Mouse (Mus musculus) E14TG2a.4 (cell line): Measurements from ENCODE around the gene Tbx21.

Source experiments
- CTCF ChIP-seq: conservative IDR thresholded peaks from 2 replicates; pipeline ENCODE4 v1.5.1; 2014; ENCODE audit warnings: low read length
- POU5F1 ChIP-seq: IDR thresholded peaks from 2 replicates; pipeline ENCODE4 v1.6.1; 2014; ENCODE audit warnings: low read length, borderline replicate concordance

DNA sequence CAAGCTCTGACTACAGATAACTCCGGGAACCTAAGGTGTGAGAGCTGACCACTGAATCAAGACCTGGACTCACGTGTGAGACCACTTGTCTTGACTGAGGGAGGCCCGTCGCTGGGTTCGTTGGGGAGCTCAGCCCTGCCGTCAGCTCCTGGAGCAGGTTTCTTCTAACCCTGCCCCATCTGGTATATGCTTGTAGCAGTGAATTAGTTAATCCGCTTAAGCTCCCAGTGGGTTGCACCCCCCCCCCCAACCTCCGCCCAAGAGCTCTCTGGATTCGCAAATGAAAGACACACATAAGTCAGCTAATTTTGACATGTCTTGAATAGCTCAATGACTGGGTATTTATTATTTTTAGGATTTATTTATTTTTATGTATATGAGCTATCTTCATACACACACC, 34.8 kb downstream of the Tbx21 start:
- TF ChIP-seq CTCF (no peak), POU5F1 (no peak)
